Mouse (Mus musculus) limb, embryonic 13.5 days (tissue): ENCODE measurements around the gene Gopc. TPM values are rescaled to one million over a fixed set of nuclear protein-coding genes. Genes with fewer than 3 reads are reported as not detected.
"Not testable (repeated sequence)": the region's sequence is repeated elsewhere in the genome, so short reads cannot be mapped to it uniquely, and the experiment has no call there.

Source experiments
- ATAC-seq: fragments of 200-750 bp; cut with Nextera tagmentation; 2 replicates; pipeline ENCODE4 v1.8.0; 2017; ENCODE audit warnings: low read depth, moderate number of reproducible peaks, moderate TSS enrichment; ENCODE audit not compliant: low FRiP score
- H3K27ac ChIP-seq: fragments of 300-500 bp; sonication (generic); 2 replicates; pipeline ENCODE4 v1.5.1; 2015; ENCODE audit warnings: inconsistent platforms, mild to moderate bottlenecking, moderate library complexity
- H3K27me3 ChIP-seq: fragments of 300-500 bp; sonication (generic); 2 replicates; pipeline ENCODE4 v1.6.1; 2015; ENCODE audit warnings: mild to moderate bottlenecking, inconsistent platforms
- H3K36me3 ChIP-seq: fragments of 300-500 bp; sonication (generic); 2 replicates; pipeline ENCODE4 v1.6.1; 2015; ENCODE audit warnings: inconsistent platforms, mild to moderate bottlenecking, moderate library complexity
- H3K4me1 ChIP-seq: fragments of 300-500 bp; sonication (generic); 2 replicates; pipeline ENCODE4 v1.6.1; 2015; ENCODE audit warnings: inconsistent platforms
- H3K4me2 ChIP-seq: fragments of 300-500 bp; sonication (generic); replicated peaks from 2 replicates; pipeline ENCODE4 v1.6.1; 2015; ENCODE audit warnings: inconsistent platforms, mild to moderate bottlenecking, moderate library complexity
- H3K4me3 ChIP-seq: fragments of 300-500 bp; sonication (generic); 2 replicates; pipeline ENCODE4 v1.5.1; 2015; ENCODE audit warnings: moderate library complexity, mild to moderate bottlenecking, inconsistent platforms
- H3K9ac ChIP-seq: fragments of 300-500 bp; sonication (generic); 2 replicates; pipeline ENCODE4 v1.6.1; 2015; ENCODE audit warnings: mild to moderate bottlenecking, inconsistent platforms
- H3K9me3 ChIP-seq: fragments of 300-500 bp; sonication (generic); 2 replicates; pipeline ENCODE4 v1.6.1; 2016; ENCODE audit warnings: inconsistent platforms
- WGBS: fragments of 180-500 bp; shearing (Covaris S2); methylation state at CpG from one replicate; pipeline ENCODE4 v1.1.7; 2015; 5-methylcytosine and 5-hydroxymethylcytosine counted together
- polyA plus RNA-seq: library from polyadenylated mRNA; unstranded; fragments of >200 nt; fragmentation: Nextera tagmentation; extraction: Ambion mirVana; gene quantifications from 2 replicates; pipeline ENCODE4 v1.2.1, GENCODE M21; 2015

Gene Gopc
- polyA plus RNA-seq, 1 experiment from 2014 or later = 21.9 TPM

DNA sequence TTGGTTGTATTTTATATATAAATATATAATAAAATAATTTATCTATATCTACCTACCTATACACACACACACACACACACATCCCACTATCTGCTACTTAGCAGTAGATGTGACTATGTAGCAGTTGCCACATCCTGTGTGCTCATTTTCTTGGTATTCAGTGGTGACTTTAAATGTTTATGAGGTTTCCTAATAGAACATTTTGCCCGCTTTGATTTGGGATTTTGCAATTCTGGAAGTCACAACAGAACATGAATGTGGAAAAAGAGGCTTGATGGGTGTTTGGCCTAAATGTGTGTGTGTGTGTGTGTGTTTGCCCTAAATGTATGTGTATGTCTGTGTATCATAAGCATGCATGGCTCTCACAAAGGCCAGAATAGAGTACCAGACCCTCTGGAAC, 1.6 kb upstream of the Gopc start:
- ATAC-seq = no peak
- Histone ChIP-seq H3K4me3 (no peak overlapping the region), H3K4me1 (peaks cover 24% of the 10 kb centered on the region), H3K27me3 (no peaks in the 10 kb centered on the region), H3K9me3 (no peaks in the 10 kb centered on the region), H3K36me3 (no peaks in the 10 kb centered on the region), H3K9ac (no peak overlapping the region), H3K4me2 (no peak overlapping the region), H3K27ac (no peak overlapping the region)
- WGBS = 95% methylated on average over 1 of the region's 1 CpGs

DNA sequence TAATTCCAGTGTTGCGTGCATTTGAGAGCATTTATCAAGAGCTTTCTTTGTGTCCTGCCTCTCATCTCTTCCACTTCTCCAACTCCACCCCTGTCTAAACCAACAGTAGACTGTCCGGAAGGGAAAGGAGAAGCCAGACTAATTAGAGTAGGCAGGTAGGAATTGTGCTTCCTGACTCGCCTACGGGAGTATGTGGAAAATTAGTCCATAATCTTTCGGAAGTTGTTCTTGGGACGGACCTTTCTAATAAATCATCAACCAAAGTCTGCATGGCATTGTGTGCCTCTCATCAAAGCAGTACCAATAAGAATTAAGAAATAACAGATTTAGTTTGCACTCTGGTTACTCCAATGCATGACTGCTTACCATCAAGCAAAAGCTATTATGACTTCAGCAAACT, 1.1 kb upstream of the Gopc start:
- H3K9me3 ChIP-seq = no peaks in the 10 kb centered on the region
- no peaks in the 10 kb centered on the region for H3K27me3 ChIP-seq
- ATAC-seq = no peak
- H3K36me3 ChIP-seq = no peaks in the 10 kb centered on the region
- peak overlapping the region; percentile 85 for H3K4me3 ChIP-seq
- H3K9ac ChIP-seq = peak overlapping the region; percentile 95; the same call in 1 of the 2 replicates
- H3K4me1 ChIP-seq = peaks cover 25% of the 10 kb centered on the region
- peak overlapping the region; percentile 67 for H3K4me2 ChIP-seq
- H3K27ac ChIP-seq = no peak overlapping the region
- WGBS = 77% methylated on average over 6 of the region's 6 CpGs

DNA sequence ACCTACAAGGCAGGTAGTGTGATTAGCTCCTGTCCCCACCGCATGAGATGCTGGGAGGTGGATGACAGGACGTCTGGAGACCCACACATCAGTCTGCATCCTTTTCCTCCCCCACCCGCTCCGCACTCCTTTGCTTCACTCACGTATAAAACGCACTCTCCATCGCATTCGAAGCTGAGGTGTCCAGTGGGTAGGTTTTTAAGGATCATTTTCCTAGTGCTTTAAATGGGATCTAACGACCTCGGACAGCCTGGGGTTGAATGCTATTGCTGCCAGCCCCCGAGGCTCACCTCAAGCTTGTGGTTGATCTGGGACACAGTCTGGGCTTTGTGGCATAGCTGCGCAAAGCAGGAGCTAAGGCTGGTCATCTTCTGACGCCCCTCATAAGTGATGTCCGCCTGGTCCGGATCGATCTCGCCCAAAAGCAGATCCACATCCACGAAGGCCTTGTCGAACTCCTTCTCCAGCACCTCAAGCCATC, 563 bp downstream of the Gopc start:
- H3K9ac ChIP-seq = peak overlapping the region; percentile 95
- peaks cover 25% of the 10 kb centered on the region for H3K4me1 ChIP-seq
- H3K27ac ChIP-seq = peak overlapping the region; percentile 92
- peak overlapping the region; percentile 85 for H3K4me3 ChIP-seq
- H3K4me2 ChIP-seq = peak overlapping the region; percentile 90
- ATAC-seq = peak; percentile 44; the same call in 1 of the 2 replicates
- WGBS = under 1% methylated on average over 19 of the region's 19 CpGs
- no peaks in the 10 kb centered on the region for H3K36me3 ChIP-seq
- H3K27me3 ChIP-seq = no peaks in the 10 kb centered on the region
- no peaks in the 10 kb centered on the region for H3K9me3 ChIP-seq

DNA sequence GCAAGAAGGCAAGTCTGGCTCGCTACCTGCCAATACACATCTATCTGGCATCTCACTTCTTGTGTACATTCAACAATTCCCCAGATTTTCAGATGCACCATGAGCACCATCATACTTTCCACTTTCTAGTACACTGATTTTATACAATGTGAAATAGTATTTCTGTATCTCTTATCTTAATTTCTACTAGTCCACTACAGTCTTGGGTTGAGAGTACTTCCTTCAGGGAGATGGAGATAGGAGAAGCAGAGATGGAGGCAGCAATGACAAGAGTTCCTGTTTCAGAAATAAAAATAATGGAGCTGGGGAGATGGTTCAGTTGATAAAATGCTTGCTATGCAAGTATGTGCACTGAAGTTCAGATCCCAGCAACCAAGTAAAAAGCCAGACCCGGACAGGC, 4.1 kb downstream of the Gopc start:
- H3K4me1 ChIP-seq = peaks cover 20% of the 10 kb centered on the region
- no peak for ATAC-seq
- no peak overlapping the region for H3K27ac ChIP-seq
- no peak overlapping the region for H3K9ac ChIP-seq
- H3K4me2 ChIP-seq = no peak overlapping the region
- H3K9me3 ChIP-seq = no peaks in the 10 kb centered on the region
- no peaks in the 10 kb centered on the region for H3K27me3 ChIP-seq
- no peak overlapping the region for H3K4me3 ChIP-seq
- WGBS = 94% methylated on average over 2 of the region's 2 CpGs
- no peaks in the 10 kb centered on the region for H3K36me3 ChIP-seq

DNA sequence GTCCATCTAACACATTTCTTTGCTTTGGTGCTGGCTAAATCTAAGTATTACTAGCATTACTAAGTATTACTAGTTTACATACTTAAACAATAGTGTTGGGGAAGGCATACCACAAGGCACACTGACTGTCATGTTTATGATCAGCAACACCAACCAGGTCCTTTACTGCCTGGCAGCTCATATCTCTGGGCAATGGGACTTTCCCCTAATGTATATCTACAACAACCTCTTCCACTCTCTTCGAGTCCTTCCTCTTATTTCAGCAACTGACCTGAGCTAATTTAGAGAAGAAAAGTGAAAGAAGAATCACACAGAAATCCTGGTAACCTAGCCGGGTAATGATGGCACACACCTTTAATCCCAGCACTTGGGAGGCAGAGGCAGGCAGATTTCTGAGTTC, 5.5 kb downstream of the Gopc start:
- ATAC-seq = no peak
- Histone ChIP-seq H3K27ac (no peak overlapping the region), H3K4me3 (no peak overlapping the region), H3K9me3 (no peaks in the 10 kb centered on the region), H3K4me1 (peaks cover 17% of the 10 kb centered on the region), H3K36me3 (no peaks in the 10 kb centered on the region), H3K27me3 (no peaks in the 10 kb centered on the region), H3K4me2 (no peak overlapping the region), H3K9ac (no peak overlapping the region)
- 90% methylated on average over 2 of the region's 2 CpGs for WGBS

DNA sequence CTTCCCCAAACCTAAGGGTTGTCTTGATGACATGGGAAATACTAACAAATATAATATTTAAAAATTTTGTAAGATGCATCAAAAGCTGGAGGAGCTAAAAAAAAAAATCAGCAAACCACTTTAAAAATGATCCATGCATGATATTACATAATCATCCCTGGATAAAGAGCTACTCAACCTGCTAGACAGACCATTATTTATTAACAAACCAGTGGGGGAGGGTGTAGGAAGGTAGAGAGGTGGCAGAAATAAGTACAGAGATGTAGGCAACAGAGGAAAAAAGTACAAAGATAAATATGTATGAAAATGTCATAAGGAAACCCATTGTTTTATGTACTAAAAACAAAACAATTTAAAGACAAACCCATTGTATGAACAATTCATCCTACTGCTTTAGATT, 7.3 kb downstream of the Gopc start:
- no peak overlapping the region for H3K4me3 ChIP-seq
- no peak overlapping the region for H3K4me2 ChIP-seq
- H3K36me3 ChIP-seq = 0 out of 2 replicates have a peak, but pooled peaks cover 3% of the 10 kb centered on the region
- no peaks in the 10 kb centered on the region for H3K9me3 ChIP-seq
- peaks cover 13% of the 10 kb centered on the region for H3K4me1 ChIP-seq
- no peak overlapping the region for H3K9ac ChIP-seq
- no peaks in the 10 kb centered on the region for H3K27me3 ChIP-seq
- no peak overlapping the region for H3K27ac ChIP-seq
- ATAC-seq = no peak

DNA sequence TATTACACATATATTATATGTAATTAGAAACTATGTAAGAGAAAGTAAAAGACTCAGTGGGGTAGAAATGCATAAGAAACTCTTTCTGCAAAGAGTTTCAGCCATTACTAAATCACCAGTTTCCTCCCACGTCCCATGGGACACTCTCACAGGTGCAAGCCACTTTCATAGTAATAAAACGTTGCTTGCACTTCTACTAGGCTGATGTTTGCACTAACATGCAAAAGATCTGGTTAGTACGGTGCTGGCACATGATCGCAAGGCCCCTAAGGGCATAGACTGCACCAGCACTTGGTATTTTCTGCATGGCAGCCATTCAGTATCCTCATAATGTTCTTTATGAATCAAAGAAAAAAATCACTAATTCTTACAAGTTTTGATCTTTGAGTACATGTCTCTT, 8.1 kb downstream of the Gopc start:
- ATAC-seq = no peak
- H3K9me3 ChIP-seq = no peaks in the 10 kb centered on the region
- no peak overlapping the region for H3K4me3 ChIP-seq
- no peak overlapping the region for H3K4me2 ChIP-seq
- H3K4me1 ChIP-seq = peaks cover 8% of the 10 kb centered on the region
- H3K9ac ChIP-seq = no peak overlapping the region
- no peaks in the 10 kb centered on the region for H3K27me3 ChIP-seq
- 43% methylated on average over 4 of the region's 4 CpGs for WGBS
- H3K27ac ChIP-seq = no peak overlapping the region
- 0 out of 2 replicates have a peak, but pooled peaks cover 3% of the 10 kb centered on the region for H3K36me3 ChIP-seq

DNA sequence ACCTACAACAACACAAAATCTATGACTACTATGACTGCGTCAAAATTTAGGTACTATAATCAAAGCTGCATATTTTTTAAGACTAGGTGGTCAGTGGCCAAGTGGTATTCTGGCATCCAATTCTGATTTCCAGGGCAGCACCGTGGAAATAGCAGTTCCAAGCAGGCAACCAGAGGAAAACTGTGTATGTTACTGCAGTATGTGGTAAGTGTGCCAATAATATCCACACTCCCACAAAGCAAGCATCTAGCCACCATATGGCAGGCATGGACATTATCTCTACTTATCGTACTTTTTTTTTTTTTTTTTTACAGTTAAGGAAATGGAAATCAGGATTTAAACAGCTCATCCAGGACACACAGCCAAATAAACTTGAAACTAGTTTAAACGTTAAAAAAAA, 13.5 kb downstream of the Gopc start:
- Histone ChIP-seq H3K27ac (no peak overlapping the region), H3K4me3 (no peak overlapping the region), H3K9me3 (no peaks in the 10 kb centered on the region), H3K4me2 (no peak overlapping the region), H3K4me1 (no peaks in the 10 kb centered on the region), H3K9ac (no peak overlapping the region), H3K27me3 (no peaks in the 10 kb centered on the region), H3K36me3 (0 out of 2 replicates have a peak, but pooled peaks cover 3% of the 10 kb centered on the region)
- no peak for ATAC-seq
- WGBS = 89% methylated on average over 4 of the region's 4 CpGs

DNA sequence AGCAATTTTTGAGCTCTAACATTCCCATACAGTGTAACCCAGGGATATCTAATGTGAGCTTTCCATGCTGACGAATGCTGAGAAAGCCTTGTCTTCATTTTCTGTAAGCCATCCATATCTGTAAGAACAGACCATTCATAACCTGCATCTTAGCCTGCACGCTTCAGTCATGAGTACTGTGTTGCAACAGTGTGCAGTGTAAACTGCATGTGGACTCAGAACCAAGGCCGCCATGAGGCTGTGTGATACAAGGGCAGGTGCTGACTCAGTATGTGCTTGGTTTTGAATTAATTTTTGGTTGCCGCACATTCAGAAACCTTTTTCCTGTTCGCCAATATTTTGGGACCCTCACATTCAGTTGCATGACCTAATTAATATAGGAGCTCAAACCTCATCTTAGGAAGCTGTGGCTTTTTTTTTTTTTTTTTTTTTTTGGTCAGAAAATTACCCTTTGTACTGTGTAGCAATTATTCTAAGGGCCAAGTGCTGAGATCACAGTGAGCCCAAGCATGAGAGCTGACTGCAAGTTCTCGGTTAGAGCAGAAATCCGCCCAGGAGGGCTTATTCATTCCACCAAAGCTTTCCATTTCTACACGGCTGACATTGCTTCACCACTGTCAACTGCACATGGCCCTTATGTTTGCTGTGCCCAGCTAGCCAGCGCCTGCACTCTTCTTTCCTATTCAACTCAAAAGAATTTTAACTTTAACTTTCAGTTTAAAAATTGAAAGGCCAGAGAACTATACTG, 20.9 kb downstream of the Gopc start:
- Histone ChIP-seq H3K9me3 (no peaks in the 10 kb centered on the region), H3K36me3 (peaks cover 10% of the 10 kb centered on the region), H3K4me2 (no peak overlapping the region), H3K4me1 (no peaks in the 10 kb centered on the region), H3K27ac (no peak overlapping the region), H3K4me3 (no peak overlapping the region), H3K27me3 (no peaks in the 10 kb centered on the region), H3K9ac (no peak overlapping the region)
- 88% methylated on average over 9 of the region's 9 CpGs for WGBS
- ATAC-seq = no peak

DNA sequence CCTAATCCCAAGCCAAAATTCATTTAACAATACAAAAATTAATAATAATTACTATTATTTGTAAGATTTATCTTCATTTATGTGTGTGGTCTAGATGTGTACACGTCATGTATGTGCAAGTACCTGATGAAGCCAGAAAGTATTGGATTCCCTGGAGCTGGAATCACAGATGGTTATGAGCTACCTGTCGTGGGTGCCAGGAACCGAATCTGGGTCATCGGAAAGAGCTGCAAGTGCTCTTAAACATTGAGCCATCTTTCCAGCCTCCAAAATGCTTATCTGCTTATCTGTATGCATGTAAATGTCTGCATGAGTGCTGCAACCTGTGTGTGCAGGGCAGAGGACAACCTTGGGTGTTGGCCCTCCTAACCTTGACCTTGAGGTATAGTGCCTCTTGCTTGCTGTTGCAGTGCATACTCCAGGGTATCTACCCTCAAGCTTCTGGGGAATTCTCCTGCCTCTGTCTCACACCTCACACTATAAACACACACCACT, 21.6 kb downstream of the Gopc start:
- no peak for ATAC-seq
- Histone ChIP-seq H3K4me1 (no peaks in the 10 kb centered on the region), H3K4me3 (no peak overlapping the region), H3K27ac (no peak overlapping the region), H3K9me3 (no peaks in the 10 kb centered on the region), H3K27me3 (no peaks in the 10 kb centered on the region), H3K36me3 (peaks cover 13% of the 10 kb centered on the region), H3K9ac (no peak overlapping the region), H3K4me2 (no peak overlapping the region)
- 92% methylated on average over 4 of the region's 4 CpGs for WGBS

DNA sequence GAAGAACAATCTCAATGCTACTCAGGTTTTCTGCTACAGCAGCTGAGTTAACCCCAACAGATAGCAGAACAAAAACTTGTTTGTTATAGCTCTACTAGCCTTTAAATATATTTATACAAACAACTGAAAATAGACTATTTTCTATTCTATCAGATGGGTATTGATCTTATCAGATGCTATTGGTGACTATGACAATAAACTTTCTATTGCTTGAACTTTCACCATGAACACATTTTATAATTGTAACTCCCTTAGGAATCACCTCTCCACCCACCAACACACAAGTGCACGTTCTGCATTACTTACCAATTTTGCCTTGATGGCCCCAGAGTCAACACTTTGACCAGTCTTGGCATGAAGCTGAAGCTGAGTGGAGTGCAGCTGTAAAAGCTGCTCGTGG, 23.5 kb downstream of the Gopc start, which contains the start of gene Gm26741:
Gene Gm26741, plus strand, starts transcription at position 301 of the 400 bp plus-strand sequence.
- peaks cover 13% of the 10 kb centered on the region for H3K36me3 ChIP-seq
- WGBS = 88% methylated on average over 2 of the region's 2 CpGs
- ATAC-seq = no peak
- no peak within 1 kb of the TSS for H3K27ac ChIP-seq
- no peaks in the 10 kb centered on the region for H3K27me3 ChIP-seq
- no peaks in the 10 kb centered on the region for H3K4me1 ChIP-seq
- no peak within 1 kb of the TSS for H3K4me3 ChIP-seq
- H3K9ac ChIP-seq = no peak within 1 kb of the TSS
- H3K9me3 ChIP-seq = no peaks in the 10 kb centered on the region
- no peak within 1 kb of the TSS for H3K4me2 ChIP-seq

DNA sequence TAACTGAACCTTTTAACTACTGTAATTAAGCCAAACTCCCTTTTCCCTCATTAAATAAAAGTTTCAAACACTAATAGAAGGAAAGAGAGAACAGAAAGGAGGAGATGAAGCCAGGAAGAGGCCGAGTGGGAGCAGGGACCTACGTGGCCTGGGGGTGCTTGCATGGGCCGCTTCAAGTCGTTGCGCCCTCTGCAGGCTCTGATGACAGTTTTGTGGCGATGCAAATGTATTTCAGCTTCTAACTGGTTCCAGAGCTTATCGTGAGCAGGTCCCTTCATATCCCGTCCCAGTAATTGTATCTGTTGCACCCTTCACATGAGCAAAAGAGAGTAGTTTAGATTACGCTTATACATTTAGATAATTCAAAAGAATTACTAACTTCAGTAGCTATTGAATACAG, 28.7 kb downstream of the Gopc start:
- H3K9me3 ChIP-seq = no peaks in the 10 kb centered on the region
- no peaks in the 10 kb centered on the region for H3K4me1 ChIP-seq
- H3K27me3 ChIP-seq = no peaks in the 10 kb centered on the region
- peaks cover 43% of the 10 kb centered on the region for H3K36me3 ChIP-seq
- WGBS = 77% methylated on average over 9 of the region's 9 CpGs
- no peak overlapping the region for H3K4me3 ChIP-seq
- H3K27ac ChIP-seq = no peak overlapping the region
- ATAC-seq = no peak
- H3K4me2 ChIP-seq = no peak overlapping the region
- no peak overlapping the region for H3K9ac ChIP-seq

DNA sequence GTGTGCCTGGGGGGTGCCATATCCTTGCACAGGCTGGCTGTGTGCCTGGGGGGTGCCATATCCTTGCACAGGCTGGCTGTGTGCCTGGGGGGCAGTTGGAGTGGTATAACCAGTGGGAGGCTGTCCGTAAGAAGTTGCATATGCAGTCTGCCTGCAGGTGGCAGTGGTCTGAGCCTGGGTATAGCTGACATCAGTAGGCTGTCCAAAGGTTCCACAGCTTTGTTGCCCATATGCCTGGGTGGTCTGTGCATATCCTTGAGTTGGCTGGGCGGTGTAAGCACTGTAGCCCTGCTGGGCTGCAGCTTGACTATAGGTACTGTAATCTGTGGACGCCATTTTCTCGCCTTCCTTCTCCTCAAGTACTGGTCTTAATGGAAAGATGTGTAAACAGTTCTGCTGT, 38.6 kb downstream of the Gopc start:
- 96% methylated on average over 4 of the region's 4 CpGs for WGBS
- peaks cover 72% of the 10 kb centered on the region for H3K36me3 ChIP-seq
- H3K4me2 ChIP-seq, H3K27me3 ChIP-seq, H3K4me3 ChIP-seq, H3K4me1 ChIP-seq, H3K27ac ChIP-seq, ATAC-seq, H3K9ac ChIP-seq, H3K9me3 ChIP-seq: not testable (repeated sequence)
